In the genomic region with DNA sequence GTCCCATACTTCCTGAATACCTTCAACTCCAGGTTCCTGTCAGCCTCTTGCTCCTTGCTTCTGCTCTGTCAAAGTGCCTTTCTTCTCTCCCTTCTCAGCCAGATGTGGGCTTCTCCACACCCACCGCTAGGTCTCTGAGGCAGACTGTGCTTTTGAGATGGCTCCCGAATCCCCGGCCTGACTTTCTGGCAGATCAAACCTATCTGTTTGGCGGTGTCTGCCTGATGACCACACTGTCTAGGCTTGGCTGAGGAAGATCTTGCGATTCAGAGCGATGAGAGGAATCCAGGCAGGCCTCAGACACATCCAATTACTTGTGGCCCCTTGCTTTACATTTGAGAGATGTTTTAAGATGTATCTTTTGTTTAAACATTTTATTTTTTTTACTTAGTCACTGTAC, we compare ENCODE assay signal across 21 mouse cellular contexts. TPM values are rescaled to one million over a fixed set of nuclear protein-coding genes. Genes with fewer than 3 reads are reported as not detected.
A peak's percentile ranks its signal among the peaks of the same experiment; 100 is the strongest.
DNase-seq lines count a peak whose midpoint lies in the region; ATAC-seq lines count a peak whose summit lies in the region.
"Had no signal": no experiment of that assay in that cellular context is flagged by ENCODE, and none has a peak within 500 bp of the region (broad histone marks: within the 10 kb centered on the region; RNA-seq: fewer than 3 reads in every experiment).

No protein-coding gene starts in this region.

- no peaks in the 10 kb centered on the region for H3K36me3 ChIP-seq in megakaryocyte, embryonic 14.5 days (replicated peaks; ENCODE audit: low read length)
- H3K36me3 ChIP-seq: embryonic facial prominence, embryonic 10.5 days; embryonic facial prominence, embryonic 12.5 days; forebrain, embryonic 15.5 days had no signal

- peaks cover 2% of the 10 kb centered on the region for H3K27me3 ChIP-seq in megakaryocyte, embryonic 14.5 days (replicated peaks)
- H3K27me3 ChIP-seq: embryonic facial prominence, embryonic 12.5 days; forebrain, embryonic 13.5 days; forebrain, embryonic 15.5 days; Patski had no signal

- DNase-seq in heart, adult 11 months, result peak; percentile 78
- no peak for DNase-seq in heart, adult 9 months (ENCODE audit: low spot score in 2 of 2)
- DNase-seq in layer of hippocampus, adult 8-10 months (ENCODE audit: low spot score in 2 of 2), result no peak
- DNase-seq: adrenal gland, adult 8-10 months; adrenal gland, postnatal 14 days; adrenal gland, postnatal 36 days; cerebellum, adult 11-12 months; cerebellum, adult 2 months; cerebellum, adult 9-10 months; cerebellum, postnatal 10 days; cerebellum, postnatal 25 days; forebrain, postnatal 0 days had no signal

- peak overlapping the region; percentile 9 for H3K4me3 ChIP-seq in megakaryocyte, embryonic 14.5 days (replicated peaks)
- H3K4me3 ChIP-seq: embryonic facial prominence, embryonic 10.5 days; embryonic facial prominence, embryonic 12.5 days; forebrain, embryonic 13.5 days; forebrain, embryonic 15.5 days had no signal

- no peak for ATAC-seq in megakaryocyte, adult 5-6 weeks (ENCODE audit: poor library complexity, severe bottlenecking)
- ATAC-seq: activated CD4-positive, CD25-positive, alpha-beta regulatory T cell, adult 4 months; forebrain, embryonic 13.5 days; forebrain, embryonic 15.5 days; forebrain, postnatal 0 days; Patski had no signal

- H3K4me1 ChIP-seq in megakaryocyte, embryonic 14.5 days, result peaks cover 29% of the 10 kb centered on the region
- H3K4me1 ChIP-seq: forebrain, embryonic 13.5 days; forebrain, embryonic 15.5 days had no signal

- peaks cover 7% of the 10 kb centered on the region; the same call in 1 of the 2 replicates for H3K9me3 ChIP-seq in megakaryocyte, embryonic 14.5 days
- H3K9me3 ChIP-seq: embryonic facial prominence, embryonic 10.5 days; embryonic facial prominence, embryonic 12.5 days; forebrain, embryonic 13.5 days; forebrain, embryonic 15.5 days had no signal

RNA-seq across cellular contexts. Expression of gene Cnn3, which starts 24.2 kb away (rescaled TPM):
- 2.6 TPM in 1 of 2 replicates, not detected in the other for polyA plus RNA-seq in megakaryocyte, embryonic 14.5 days (2012; ENCODE audit: insufficient read depth, low replicate concordance)
- 14.5 and 19.5 TPM in 2 replicates for total RNA-seq in megakaryocyte, adult 5-6 weeks (2015)
- total RNA-seq in megakaryocyte, adult 5-6 weeks (2017), result 11.3 and 13.3 TPM in 2 replicates
- total RNA-seq in layer of hippocampus, adult 8-10 months (2022), result 100 to 1,000 TPM in 2 of 4 experiments, 10 to 100 TPM in 2; 93.0 to 179 (median 135) TPM
- total RNA-seq: MEL had no signal

Comparison
In these comparisons a context has a peak if more than half of its experiments do, and no peak if none do; other contexts are left out.
1. RNA of gene Cnn3, which starts 24.2 kb away (total RNA-seq): 93.0 to 179 TPM in layer of hippocampus, adult 8-10 months; 11.3 to 19.5 TPM in megakaryocyte, adult 5-6 weeks; every median in the first group is over 4 times any median in the second.